Mouse (Mus musculus) C2C12 (cell line): ENCODE results near the gene Prkci. TPM values are rescaled to one million over a fixed set of nuclear protein-coding genes. Genes with fewer than 3 reads are reported as not detected.
A peak's percentile ranks its signal among the peaks of the same experiment; 100 is the strongest.

Experiments
- H3K27me3 ChIP-seq: one replicate; pipeline ENCODE4 v1.6.1; 2011; ENCODE audit not compliant: control insufficient read depth, insufficient read depth, insufficient read length
- H3K36me3 ChIP-seq: one replicate; pipeline ENCODE4 v1.6.1; 2011; ENCODE audit not compliant: control insufficient read depth, insufficient read depth
- H3K4me3 ChIP-seq: one replicate; pipeline ENCODE4 v1.5.1; 2011; ENCODE audit warnings: mild to moderate bottlenecking, control low read depth; ENCODE audit not compliant: poor library complexity, insufficient read depth, severe bottlenecking
- H3K79me2 ChIP-seq: one replicate; pipeline ENCODE4 v1.6.1; 2011; ENCODE audit not compliant: control insufficient read depth, insufficient read depth
- H3K79me3 ChIP-seq: one replicate; pipeline ENCODE4 v1.6.1; 2011; ENCODE audit warnings: low read depth, control low read depth
- H3ac ChIP-seq: one replicate; pipeline ENCODE3; 2011; ENCODE audit warnings: low read depth; ENCODE audit not compliant: control insufficient read depth, insufficient read length
- CEBPB ChIP-seq: IDR thresholded peaks from one replicate; pipeline ENCODE4 v1.6.1; 2011; ENCODE audit warnings: low read depth, mild to moderate bottlenecking, control low read depth, moderate library complexity
- CTCF ChIP-seq: IDR thresholded peaks from one replicate; pipeline ENCODE4 v1.5.1; 2011; ENCODE audit not compliant: control insufficient read depth, insufficient read depth, insufficient read length
- FOSL1 ChIP-seq: IDR thresholded peaks from one replicate; pipeline ENCODE4 v1.8.0; 2011; ENCODE audit warnings: mild to moderate bottlenecking, low read length; ENCODE audit not compliant: poor library complexity, insufficient read depth, severe bottlenecking
- MAX ChIP-seq: IDR thresholded peaks from one replicate; pipeline ENCODE4 v1.6.1; 2011; ENCODE audit warnings: mild to moderate bottlenecking, control low read depth
- MYOD1 ChIP-seq: IDR thresholded peaks from one replicate; pipeline ENCODE4 v1.6.1; 2011; ENCODE audit warnings: low read depth; ENCODE audit not compliant: control insufficient read depth, insufficient read length
- MYOG ChIP-seq: IDR thresholded peaks from one replicate; pipeline ENCODE4 v1.6.1; 2011; ENCODE audit not compliant: control insufficient read depth, insufficient read length; ENCODE audit errors: extremely low read depth
- USF1 ChIP-seq: IDR thresholded peaks from one replicate; pipeline ENCODE4 v1.6.1; 2011; ENCODE audit warnings: low read depth, mild to moderate bottlenecking, control low read depth, moderate library complexity
- long read RNA-seq, 2 experiments: library from polyadenylated mRNA; unstranded; transcript quantifications; one replicate each; pipeline ENCODE4 v2.0.0; 2019 to 2020
- polyA plus RNA-seq: library from polyadenylated mRNA; unstranded; fragments of >200 nt; fragmentation: generic; extraction: Trizol; gene quantifications from one replicate; pipeline ENCODE4 v1.2.1, GENCODE M21; 2012; ENCODE audit warnings: missing spikeins

Gene Prkci
- polyA plus RNA-seq: 17.5 TPM
- long read RNA-seq, experiment 1, full-length matches to known transcripts: 6 of 9 reads
- long read RNA-seq, experiment 1, partial matches to known transcripts: 2 of 9 reads
- long read RNA-seq, experiment 1, other reads (novel, unspliced or antisense): 1 of 9 reads
- long read RNA-seq, experiment 2, full-length matches to known transcripts: 70 of 119 reads
- long read RNA-seq, experiment 2, partial matches to known transcripts: 18 of 119 reads
- long read RNA-seq, experiment 2, other reads (novel, unspliced or antisense): 31 of 119 reads

DNA sequence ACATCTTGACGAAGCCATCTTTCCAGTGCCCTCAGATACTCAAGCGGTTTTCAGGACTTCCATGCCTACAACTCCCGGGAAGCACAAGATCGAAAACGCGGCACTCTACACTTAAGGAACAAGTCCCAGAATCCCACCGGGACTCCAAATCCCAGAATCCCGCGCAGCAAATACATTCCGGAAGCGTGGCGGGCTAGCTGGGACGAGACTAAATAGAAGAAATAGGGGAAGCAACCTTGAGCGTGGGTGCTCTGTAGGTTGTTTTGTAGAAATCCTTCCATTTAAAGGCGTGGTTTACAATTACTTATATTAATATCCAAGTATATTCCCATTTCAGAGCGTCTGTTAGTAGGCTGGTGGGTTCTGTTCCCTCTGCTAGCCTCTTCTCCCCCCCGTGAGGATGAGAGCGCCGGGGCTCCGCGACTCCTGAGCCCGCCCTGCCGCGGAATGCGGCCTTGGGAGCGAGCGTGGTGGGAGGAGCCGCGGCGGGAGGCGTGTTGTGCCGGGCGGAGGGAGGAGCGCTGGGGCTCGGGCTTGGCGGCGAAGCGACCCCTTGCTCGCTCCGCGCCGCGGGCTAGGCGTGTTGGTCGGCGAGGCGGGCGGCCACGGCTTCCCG is at the start of gene Prkci:
TSS of gene Prkci (plus strand) at position 465 of the 616 bp plus-strand sequence.
- TF ChIP-seq CEBPB (no peak), MAX (peak; percentile 17)
- Histone ChIP-seq H3K27me3 (no peaks in the 10 kb centered on the region), H3K79me2 (peaks cover 49% of the 10 kb centered on the region), H3K79me3 (peaks cover 43% of the 10 kb centered on the region), H3K36me3 (no peaks in the 10 kb centered on the region), H3ac (peak within 1 kb of the TSS; percentile 96), H3K4me3 (peak within 1 kb of the TSS; percentile 73)

DNA sequence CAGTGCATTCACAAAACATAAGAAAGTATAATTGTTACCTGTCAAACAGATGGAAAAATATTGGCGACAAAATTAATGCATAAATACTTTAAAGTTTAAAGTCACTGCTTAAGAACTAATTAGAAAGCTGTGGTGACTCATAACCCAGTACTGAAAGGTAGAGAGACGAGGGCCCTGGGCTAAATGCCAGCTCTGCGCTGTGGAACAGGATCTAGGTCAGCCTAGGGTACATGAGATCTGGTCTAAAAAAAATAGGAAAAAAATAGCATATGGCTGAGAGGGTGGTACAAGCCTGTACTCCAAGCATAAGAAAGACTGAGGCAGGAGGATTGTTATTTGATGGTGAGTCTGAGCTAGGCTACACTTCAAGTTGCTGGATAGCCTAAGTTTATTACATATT is 43.9 kb upstream of the Prkci start:
- Histone ChIP-seq H3K79me2 (no peaks in the 10 kb centered on the region), H3K4me3 (no peak overlapping the region), H3ac (no peak overlapping the region), H3K27me3 (no peaks in the 10 kb centered on the region), H3K79me3 (peaks cover 1% of the 10 kb centered on the region), H3K36me3 (peaks cover 82% of the 10 kb centered on the region)
- TF ChIP-seq CEBPB (no peak), USF1 (no peak), MAX (no peak), CTCF (no peak), MYOD1 (no peak), MYOG (no peak), FOSL1 (no peak)

DNA sequence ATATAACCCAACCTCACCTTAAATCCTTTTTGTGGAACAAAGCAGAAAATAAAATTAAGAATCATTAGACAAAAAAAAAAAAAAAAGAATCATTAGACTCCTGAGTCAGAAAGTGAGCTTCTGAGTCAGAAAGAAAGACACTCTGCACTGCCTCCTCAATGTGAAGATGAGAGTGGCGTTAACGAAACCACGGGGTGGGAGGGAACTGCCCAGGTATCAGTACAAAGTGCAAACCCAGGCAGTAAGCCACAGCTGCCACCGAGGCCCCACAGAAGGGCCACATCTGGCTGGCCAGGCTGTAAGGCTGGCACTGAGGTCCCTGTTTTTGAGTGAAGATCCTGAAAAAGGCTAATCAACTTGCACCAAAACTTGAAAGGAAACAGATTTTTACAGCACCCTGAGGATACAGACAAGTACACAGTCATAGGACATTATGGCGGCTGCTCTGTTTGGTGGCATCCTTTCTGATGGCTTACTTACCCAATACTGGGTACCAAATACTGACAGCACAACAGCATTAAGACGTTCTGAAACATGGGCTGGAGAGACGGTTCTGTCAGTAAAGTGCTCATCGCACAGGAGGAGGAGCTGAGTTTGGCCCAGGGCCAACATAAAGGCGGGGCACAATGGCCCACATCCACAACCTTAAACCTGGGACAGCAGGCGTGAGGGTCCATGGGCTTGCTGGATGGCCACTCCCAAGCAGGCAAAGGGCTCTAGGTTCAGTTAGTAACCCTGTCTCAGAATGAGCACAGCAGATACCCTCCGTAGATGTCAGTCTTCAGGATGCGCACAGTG is 43.1 kb upstream of the Prkci start:
- no peak overlapping the region for H3ac ChIP-seq
- peaks cover 79% of the 10 kb centered on the region for H3K36me3 ChIP-seq
- H3K79me2 ChIP-seq: no peaks in the 10 kb centered on the region

DNA sequence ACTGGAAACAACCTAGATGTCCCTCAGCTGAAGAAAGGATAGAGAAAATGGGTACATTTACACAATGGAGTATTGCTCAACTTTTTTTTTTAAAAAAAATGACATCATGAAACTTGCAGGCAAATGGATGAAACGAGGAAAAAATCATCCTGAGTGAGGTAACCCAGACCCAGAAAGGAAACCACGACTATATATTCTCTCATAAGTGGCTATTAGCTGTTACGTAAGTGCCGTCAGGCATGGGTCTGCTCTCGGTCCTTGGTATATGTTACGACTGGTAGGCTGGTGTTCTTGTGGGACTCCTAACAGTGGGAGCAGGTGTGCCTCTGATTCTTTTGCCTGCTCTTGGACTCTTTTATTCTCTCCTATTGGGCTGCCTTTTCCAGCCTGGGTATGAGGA is 39.2 kb upstream of the Prkci start:
- Histone ChIP-seq H3K4me3 (no peak overlapping the region), H3K36me3 (peaks cover 88% of the 10 kb centered on the region), H3ac (no peak overlapping the region), H3K27me3 (no peaks in the 10 kb centered on the region), H3K79me2 (no peaks in the 10 kb centered on the region), H3K79me3 (peaks cover 1% of the 10 kb centered on the region)
- TF ChIP-seq CTCF: no peak
- TF ChIP-seq CEBPB: no peak
- TF ChIP-seq MYOD1: no peak
- TF ChIP-seq MAX: no peak
- TF ChIP-seq FOSL1: no peak
- no peak for TF ChIP-seq USF1
- TF ChIP-seq MYOG: no peak

More for the DNA sequence above, 43.1 kb upstream of the Prkci start:
- no peaks in the 10 kb centered on the region for H3K27me3 ChIP-seq
- TF ChIP-seq USF1 (no peak), FOSL1 (no peak), CTCF (no peak), CEBPB (no peak), MYOD1 (no peak), MAX (no peak), MYOG (no peak)
- no peak overlapping the region for H3K4me3 ChIP-seq
- peaks cover 1% of the 10 kb centered on the region for H3K79me3 ChIP-seq

DNA sequence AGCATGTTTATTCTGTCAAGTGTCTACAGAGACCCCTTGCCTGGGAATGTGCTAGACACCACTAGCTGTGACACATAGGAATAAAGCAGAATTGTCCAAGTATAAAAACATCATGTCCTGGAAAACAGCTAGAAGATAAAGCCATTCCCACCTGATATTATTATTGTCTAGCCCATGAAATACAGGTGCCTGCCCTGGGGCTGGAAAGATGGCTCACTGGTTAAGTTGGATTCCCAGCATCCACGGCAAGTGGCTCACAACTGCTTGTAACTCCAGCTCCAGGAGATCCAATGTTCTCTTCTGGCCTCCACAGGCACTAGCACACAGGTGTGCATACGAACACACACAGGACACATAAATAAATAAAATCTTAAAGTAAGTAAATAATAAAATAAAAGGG is 36.8 kb upstream of the Prkci start:
- H3K36me3 ChIP-seq: peaks cover 92% of the 10 kb centered on the region
- no peaks in the 10 kb centered on the region for H3K27me3 ChIP-seq
- no peak overlapping the region for H3ac ChIP-seq
- H3K79me3 ChIP-seq: peaks cover 3% of the 10 kb centered on the region
- TF ChIP-seq CEBPB: no peak
- H3K79me2 ChIP-seq: peaks cover 7% of the 10 kb centered on the region
- H3K4me3 ChIP-seq: no peak overlapping the region
